Mouse (Mus musculus): ENCODE data around the gene Polr3gl.
"Not testable (repeated sequence)": the region's sequence is repeated elsewhere in the genome, so short reads cannot be mapped to it uniquely, and the experiment has no call there.

The Polr3gl gene

DNA sequence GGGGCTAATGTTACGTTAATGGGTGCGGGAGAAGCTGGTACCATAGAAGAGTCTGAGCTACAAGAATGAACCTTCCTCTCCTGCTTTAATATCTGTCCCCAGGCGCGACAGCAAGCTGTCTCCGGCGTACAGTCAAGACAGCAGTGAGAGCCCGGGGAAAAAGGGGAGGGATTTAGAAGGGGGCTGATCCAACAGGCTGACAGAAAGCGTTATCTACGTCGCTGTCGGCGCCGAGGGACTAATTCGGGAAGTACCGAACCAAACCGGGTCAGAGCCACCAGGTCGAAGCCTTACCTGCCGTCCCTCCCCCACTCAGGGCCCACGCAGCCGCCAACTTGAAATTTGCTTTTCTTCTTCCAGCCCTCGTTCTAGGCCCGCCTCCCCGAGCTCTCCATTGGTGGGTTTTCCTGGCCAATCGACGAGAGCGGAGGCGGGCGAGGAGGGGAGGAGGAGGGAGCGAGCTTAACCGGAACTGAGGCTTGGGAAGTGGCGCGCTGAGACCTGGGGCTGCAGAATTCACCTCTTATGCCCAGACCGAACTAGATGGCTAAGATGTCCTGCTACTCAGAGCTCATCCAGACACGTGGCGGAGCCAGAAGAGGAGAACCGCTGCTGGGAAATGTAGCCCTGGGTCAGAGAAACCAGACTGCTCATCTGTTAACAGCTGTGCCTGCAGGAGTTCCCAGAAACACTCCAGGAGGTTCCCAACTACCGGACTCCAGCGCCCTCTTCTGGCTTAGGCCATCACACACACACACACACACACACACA is at the start of gene Polr3gl:
Polr3gl (minus strand) TSS at position 392 of the 771 bp plus-strand sequence.
- peak; percentile 91 to 94 for DNase-seq

DNA sequence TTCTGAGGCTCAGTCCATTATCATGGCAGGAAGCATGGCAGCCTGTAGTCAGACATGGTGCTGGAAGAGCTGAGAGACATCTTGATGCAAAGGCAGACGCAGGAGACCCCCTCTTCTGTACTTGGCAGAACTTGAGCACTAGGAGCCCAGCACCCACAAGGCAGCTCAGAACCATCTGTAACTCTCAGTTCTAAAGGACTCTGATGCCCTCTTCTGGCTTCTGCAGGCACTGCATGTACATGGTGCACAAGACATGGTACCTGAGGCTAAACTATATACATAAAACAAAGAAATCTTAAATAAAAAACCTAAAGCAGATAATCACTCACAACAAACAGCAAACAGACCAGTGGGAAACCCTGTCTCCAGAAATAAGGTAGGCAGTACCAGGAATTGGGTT is 45.2 kb upstream of the Polr3gl start:
- peak; percentile 84 to 85 for DNase-seq

DNA sequence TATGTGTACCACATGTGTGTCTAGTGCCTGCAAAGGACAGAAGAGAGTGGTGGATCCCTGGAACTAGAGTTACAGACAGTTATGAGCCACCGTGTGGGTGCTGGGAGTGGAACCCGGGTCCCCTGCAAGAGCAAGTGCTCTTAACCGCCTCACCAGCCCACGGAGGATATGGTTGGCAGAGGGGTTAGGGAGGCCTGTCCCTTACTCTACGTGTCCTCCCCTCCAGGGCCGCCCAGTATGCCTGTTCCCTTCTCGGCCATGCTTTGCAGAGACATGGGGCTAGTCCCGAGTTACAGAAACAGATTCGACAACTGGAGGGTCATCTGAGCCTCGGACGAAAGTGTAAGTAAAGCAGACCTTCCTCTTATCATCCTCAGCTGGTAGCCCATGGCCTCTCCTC is 42.5 kb upstream of the Polr3gl start:
- no peak for DNase-seq

DNA sequence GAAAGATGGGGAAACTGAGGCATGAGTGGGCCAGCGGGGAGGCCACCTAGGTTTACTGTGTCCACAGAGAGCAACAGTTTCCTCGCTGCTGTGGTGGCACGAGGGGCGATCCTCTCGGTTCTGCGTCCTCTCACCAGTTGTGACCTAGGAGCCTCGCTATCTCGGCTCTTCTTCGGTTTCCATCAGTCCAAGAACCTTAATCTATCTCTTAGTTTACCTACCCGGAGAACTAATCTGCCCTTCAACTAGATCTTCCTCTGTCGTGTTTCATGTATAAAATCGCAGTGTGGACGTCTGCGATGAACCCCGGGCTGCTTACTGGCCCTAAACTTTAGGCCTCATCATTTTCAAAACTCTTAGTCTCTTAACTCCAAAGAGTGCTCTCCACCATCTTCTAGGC is 41.9 kb upstream of the Polr3gl start:
- no peak for DNase-seq

DNA sequence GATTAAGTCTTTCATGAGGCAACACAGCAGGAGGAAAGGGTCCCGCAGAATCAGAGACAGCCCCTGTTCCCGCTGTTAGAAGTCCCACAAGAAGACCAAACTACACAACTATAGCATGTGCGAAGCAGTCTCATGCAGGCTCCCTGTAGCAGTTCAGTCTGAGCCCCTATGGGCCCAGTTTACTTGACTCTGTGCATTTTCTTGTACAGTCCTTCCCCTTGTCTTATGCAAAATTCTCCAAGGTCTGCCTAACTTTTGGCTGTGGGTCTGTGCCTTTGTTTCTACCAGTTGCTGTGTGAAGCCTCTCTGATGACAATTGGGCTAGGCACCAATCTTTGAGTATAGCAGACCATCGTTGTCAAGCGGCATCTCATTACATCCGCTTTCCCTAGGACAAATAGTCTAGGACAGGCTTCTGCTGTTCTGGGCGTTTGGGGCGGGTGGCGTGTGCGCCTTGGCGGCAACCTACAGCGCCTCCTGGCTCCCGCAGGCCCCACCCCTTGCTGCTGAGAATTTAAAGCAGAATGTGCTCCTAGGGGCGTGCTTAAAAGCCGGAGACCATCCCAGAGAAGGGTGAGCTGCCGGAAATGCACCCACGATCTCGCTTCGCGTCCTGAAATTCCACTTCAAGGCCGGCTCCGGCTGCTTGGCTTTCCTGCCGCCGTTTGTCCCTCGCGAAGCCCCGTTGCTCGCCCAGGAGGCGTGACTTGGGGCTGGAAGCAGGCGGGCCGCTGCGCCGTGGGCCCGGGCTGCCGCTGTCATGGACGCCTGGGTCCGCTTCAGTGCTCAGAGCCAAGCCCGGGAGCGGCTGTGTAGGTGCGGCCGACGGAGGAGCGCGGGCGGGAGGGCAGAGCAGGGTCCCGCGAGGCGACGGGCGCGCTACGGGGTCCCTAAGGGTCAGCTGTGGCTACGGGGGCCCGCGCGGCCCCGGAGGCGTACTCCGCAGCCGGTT is 41.2 kb upstream of the Polr3gl start, which contains the start of the genes Pex11b and Gm42957:
Pex11b (plus strand) TSS at position 449 of the 952 bp plus-strand sequence.
Gm42957 (plus strand) TSS at position 547 of the 952 bp plus-strand sequence.
- peak; percentile 83 to 85 for DNase-seq

DNA sequence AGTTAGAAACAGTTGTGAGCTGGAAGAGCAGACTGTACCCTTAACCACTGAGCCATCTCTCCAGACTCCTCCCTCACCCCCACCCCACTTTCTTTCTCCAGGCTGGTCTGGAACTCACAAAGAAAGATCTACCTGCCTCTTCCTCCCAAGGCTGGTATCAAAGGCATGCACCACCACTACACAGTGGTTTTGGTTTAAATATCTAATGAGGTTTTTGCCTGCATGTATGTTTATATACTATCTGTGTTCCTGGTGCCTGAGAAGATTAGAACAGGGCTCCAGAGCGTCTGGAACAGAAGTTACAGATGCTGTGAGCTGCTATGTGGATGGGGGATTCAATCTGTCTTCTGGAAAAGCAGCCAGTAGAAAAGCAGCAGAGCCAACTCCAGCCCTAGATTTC is 40.0 kb upstream of the Polr3gl start:
- no peak for DNase-seq

DNA sequence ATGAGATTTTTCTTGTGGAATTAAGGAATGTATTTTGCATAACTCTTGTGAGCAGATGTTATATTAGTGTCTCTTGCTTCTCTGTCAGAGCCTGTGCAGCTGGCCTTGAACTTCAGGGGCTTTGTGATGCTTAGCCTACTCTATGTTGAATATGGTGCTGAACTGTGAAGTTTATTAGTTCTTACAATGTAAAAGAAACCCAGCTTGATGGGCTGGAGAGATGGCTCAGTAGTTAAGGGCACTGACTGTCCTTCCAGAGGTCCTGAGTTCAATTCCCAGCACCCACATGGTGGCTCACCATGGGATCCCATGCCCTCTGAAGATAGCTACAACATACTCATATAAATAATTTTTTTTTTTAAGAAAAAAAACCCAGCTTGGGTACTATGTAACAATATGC is 38.1 kb upstream of the Polr3gl start:
- DNase-seq, result no peak

DNA sequence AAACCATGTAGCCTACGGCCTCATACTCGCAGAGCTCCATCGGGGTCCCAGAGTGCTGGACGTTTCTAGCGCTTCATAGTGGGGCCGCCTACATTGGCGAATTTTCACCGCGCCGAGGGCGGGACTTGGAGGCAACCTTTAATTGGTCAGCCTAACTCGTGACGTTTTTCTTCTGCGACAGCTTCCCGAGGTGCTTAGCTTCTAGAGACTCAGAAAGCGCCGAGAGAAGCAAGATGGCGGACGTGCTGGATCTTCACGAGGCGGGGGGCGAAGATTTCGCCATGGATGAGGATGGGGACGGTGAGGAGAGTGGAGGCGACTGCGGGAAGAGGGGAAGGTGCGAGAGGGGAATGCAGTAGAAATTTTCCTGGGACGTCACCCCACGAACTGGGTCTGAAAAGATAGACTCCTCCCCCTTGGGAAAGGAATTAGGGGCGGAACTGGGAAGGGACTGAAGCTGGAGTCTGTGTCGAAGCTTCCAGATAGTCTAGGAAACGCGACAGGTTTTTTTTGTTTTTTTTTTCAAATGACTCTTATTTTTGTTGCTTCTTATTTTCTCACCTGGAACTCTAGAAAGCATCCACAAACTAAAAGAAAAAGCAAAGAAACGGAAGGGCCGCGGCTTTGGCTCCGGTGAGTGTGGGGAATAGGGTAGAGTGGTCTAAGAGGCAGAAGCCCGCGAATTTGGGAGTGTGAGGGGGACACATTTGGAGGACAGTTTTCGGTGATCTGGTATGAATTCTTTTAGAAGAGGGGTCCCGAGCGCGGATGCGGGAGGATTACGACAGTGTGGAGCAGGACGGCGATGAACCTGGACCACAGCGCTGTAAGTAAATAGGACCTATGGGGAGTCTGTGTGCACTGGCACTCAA is 36.0 kb upstream of the Polr3gl start, which contains the start of gene Rbm8a:
Rbm8a (plus strand) TSS at position 205 of the 872 bp plus-strand sequence.
- DNase-seq, result peak; percentile 94 to 95

DNA sequence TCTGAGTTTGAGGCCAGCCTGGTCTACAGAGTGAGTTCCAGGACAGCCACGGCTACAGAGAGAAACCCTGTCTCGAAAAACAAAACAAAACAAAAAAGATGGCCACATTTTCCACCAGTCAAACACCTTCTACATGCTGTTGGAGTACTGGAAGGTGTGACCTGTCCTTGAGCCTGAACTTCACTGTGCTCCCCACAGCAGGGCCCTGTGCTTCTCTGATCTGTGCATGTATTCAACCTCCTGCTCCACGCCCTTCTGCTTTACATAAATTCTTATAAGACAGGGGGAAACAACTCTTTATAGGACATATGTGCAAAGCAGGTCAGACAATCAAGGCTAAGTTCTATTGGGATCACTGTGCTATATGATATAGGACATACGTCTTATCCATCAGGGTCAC is 29.2 kb upstream of the Polr3gl start:
- DNase-seq, result no peak

DNA sequence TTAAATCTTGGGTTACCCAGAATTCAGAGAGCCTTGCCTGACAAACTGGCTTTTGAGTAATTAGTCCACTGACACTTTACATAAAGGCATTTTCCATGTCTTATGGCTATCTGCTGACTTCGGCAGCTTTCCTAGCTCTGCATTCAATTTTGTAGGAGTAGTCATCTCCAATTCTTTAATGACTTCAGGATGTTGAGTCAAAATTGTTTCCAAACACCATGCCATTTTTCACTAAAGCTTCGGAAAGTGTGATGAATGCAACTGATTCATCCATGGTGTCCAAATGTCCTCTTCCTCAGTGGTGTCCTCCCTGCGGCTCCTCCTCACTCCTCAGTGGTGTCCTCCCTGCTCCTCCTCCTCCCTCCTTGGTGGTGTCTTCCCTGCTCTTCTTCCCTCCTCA is 24.0 kb upstream of the Polr3gl start:
- no peak for DNase-seq

DNA sequence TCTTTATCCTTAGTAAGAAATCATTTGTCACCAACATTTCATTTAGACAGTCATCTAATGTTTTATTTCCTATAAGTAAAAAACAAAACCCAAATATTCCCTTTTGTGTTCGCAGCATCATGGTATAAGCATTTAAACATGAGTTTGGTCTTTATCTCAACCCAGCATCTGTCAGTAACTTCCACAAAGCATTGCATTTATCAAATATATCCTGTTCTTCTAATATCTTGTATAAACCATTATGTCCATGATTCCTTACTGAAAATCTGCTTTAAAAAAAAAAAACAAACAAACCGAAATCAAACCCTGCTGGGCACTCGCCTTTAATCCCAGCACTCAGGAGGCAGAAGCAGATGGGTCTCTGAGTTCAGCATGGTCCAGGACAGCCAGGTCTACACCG is 12.6 kb upstream of the Polr3gl start:
- DNase-seq, result no peak

DNA sequence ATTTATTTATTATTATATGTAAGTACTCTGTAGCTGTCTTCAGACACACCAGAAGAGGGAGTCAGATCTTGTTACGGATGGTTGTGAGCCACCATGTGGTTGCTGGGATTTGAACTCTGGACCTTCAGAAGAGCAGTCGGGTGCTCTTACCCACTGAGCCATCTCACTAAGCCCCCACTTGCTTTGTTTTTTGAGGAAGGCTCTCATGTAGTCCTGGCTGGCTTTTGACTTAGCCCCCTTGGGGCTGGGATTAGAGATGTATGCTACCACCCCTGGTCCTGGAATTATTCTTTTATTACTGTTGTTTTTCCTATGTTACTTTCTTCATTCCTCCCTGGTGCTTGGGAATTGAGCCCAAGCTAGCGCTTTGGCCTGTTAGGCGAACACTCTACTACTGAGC is 12.0 kb upstream of the Polr3gl start:
- DNase-seq, result not testable (repeated sequence)

DNA sequence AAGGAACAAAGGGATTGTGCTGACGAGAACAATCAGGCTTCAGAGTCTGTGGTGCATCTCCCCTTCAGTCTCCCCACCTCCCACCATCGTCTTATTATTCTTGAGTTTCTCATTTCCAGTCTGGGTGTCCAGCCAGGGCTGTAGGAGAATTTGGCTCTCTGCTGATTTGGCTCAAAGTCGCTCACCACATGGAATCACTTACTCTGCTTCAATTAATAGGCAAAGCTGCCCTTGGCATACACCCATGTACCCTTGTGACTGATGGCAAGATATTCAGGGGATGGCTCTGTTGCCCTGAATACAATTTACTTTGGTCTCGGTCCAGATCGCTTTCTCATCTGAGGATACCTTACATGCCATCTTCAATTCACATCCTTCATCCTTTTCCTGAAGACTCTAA is 9.3 kb upstream of the Polr3gl start:
- DNase-seq, result no peak

DNA sequence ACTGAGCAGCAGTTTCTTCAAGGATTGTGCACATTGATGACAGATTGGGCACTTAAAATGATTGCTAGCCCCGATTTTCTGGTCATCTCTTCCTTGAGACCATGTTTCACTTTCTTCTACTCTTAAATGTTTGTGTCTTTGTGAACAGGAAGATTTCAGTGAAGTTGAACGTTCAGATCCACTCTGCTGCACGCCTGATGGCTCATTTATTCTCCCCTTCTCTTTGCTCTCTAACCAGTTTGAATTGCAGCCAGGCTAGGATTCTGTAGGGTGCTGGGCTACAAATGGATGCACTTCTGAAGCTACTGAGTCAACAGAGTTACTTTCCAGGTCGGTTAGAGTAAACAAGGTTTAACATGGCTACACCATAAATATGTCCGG is 8.7 kb upstream of the Polr3gl start:
- no peak for DNase-seq

DNA sequence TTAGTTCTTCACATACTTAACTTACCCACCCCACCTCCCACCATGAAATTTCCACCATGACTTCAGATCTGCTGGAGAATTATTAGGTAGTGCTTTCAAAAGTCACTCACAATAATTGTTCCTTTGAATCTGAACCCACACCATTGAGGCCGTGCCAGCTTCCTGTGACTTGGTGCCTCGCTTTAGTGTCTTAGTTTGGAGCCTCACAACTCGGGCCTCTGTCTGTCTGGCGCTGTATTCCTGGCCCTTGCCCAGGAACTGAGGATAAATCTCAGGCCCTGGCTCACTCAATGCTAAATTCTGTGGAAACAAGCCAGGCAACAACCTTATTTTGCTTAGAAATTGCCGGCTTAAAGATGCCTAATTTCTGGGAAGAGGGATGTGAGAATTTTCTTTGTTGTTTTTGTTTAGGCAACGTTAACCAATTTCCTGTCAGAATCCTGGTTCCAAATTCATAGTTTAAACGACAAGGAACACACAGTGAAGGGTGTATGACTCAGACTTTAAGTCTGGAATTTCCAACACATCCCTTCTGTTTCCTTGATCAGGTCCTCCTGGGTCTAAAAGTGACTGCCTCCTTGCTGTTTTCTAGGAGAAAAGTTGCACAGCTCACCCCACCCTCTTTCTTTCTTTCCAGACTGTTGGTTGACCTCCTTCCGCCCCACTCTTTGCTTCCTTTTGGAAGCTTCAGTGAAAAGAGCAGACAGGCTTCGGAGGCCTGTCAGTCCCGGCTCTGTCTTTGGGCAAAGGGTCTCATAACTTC is 8.1 kb upstream of the Polr3gl start:
- DNase-seq, result no peak

DNA sequence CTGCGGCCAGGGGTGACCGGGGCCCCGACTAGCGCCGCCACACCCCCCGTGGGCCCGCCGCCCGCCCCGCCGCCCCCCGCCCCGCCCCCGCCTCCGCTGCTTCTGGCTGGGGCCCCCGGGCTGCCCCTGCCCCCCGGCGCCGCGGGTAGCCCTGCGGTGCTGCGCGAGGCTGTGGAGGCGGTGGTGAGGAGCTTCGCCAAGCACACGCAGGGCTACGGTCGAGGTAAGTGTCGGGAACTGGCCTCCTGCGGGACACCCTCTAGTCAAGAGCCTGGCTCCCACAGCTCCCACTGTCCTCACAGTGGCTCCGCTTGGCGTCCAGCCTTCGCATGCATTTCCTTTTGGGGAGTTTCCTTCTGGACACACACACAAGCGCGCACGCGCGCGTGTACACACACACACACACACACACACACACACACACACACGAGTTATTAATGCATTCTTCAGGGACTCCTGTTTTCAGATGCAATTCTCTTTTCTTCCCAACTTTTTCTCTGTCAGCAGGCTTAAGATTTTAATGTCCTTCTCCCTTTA is 7.3 kb upstream of the Polr3gl start:
- DNase-seq, result peak in 1 of 2 experiments; percentile 37

DNA sequence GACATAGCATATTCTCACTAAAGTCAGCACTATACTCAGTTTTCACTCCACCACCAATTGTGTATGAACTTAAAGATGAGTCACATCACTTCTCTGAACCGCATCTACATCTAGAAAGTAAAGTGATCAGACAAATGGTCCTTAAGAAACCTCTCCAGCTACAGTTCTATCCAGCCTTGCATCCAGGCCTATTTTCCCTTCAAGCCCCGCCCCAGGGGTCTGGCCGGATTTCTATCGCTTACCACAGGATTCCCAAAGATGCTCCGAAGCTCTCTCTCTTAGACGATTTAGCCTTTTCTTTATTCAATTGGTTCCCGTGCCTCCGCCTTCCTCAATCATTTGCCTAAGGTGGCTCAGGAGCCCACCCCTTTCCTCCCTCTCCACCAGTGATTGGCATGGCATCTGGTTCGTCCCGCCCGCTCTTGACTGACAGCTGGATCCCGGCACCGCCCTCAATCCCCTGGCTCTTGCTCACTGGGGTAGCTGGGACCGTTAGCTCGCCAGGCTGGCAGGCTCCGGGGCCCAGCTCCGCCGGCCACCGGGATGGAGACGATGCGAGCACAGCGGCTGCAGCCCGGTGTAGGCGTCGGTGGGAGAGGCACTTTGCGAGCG is 6.8 kb upstream of the Polr3gl start, which contains the start of gene Lix1l:
Lix1l (plus strand) TSS at position 511 of the 612 bp plus-strand sequence.
- peak; percentile 83 to 86 for DNase-seq

DNA sequence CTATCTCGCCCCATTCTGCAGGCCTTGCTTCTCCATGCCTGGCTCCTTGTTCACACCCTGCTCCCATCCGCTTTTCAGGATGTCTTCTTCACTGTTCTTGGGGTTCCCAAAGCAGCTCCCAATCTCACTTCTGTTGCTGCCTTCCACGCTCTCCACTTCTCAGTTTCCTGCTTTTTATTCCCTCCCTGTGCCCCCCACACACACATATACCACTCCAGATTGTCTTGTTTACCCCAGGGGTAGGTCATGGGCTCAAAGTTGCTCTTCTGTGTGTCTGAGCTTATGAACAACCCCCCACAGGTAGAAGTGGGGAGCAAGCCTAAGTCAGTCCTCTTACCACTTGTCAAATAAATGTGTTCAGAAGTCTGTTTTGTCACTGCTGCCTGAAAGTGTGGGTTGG is 5.4 kb upstream of the Polr3gl start:
- DNase-seq, result no peak

DNA sequence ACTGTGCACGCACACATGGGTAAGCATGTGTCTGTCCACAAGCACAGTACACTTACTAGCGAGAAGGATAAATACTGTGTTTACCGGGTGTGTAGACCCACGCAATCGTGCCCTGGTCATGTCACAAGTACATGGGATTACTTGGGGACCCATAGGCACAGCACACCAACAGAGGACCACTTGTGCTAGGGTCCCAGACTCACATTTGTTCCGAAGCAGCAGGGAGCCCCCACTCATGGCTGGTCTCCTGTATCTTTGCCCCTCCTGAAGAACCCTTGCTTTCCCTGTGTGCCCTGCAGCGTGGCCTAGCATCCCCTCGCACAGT is 5.0 kb upstream of the Polr3gl start:
- no peak for DNase-seq

DNA sequence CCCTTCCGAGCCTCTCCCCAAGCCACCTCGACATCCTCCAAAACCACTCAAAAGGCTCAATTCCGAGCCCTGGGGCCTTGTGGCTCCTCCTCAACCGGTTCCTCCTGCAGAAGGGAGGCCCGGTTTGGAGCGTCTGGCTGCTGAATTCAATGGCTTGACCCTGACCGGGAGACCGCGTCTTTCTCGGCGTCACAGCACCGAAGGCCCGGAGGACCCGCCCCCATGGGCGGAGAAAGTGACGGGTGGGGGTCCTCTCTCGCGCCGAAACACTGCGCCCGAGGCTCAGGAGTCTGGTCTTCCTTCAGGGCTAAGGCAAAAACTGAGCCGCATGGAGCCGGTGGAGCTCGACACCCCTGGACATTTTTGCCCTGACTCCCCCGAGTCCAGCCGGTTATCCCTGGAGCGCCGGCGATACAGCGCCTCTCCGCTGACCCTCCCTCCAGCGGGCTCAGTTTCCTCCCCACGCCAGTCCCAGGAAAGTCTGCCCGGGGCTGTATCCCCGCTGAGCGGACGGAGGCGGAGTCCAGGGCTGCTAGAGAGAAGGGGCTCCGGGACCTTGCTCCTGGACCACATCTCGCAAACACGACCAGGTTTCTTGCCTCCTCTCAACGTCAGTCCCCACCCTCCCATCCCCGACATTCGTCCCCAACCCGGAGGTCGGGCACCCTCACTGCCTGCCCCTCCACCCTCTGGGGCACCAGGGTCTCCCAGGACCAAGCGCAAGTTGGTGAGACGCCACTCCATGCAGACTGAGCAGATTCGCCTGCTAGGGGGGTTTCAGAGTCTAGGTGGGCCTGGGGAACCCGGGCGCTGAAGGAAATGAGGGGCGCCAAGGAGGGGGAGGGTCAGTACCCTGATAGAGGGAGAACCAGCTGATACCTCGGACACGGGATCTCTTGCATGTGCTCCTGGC is 4.4 kb upstream of the Polr3gl start:
- DNase-seq, result peak; percentile 35 to 43

Measured in B cell, adult 2 months (primary cell).